Mouse (Mus musculus) right cerebral cortex, postnatal 14 days (tissue): ENCODE data around the gene Cdh23.

ENCODE experiments used
- DNase-seq: peaks from one replicate; pipeline ENCODE4 v3.0.0; 2022

The Cdh23 gene

DNA sequence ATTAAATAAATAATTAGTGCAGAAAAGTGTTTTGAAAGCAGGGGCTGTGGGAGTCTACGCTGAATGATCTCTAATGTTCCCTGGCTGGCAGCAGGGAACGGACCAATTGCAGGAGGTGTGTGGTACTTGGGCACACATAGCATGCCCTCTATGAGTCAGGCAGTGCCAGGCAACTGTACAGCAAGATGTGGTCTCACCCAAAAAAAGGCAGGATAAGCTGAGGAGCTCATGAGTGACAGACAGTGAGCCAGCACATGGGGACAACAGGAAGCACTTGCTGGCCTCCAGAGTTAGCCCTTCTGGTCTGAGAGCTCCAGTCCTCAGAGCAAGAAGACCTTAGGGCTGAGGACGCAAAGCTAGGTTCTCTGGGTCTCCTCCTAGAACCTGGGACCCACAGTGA, 121.4 kb downstream of the Cdh23 start:
- no peak for DNase-seq

DNA sequence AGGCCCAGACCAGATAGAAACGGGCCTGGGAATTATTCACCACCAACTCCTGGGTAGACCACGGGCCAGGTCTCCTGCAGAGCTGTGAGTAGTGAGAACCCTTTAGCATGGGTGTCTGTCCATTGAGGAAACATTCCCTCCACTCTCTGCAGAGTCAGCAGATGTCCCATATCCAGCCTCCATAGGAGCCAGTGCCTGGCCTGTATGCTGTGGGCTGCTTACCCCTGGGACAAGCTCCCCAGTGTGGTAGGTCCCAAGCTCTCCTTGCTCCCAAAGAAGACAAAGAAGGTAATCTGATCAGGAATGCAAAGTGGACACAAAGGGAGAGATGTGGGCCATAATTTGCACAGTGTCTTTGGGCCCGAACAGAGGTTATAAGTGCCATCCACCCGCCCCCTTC, 124.8 kb downstream of the Cdh23 start:
- DNase-seq: no peak

DNA sequence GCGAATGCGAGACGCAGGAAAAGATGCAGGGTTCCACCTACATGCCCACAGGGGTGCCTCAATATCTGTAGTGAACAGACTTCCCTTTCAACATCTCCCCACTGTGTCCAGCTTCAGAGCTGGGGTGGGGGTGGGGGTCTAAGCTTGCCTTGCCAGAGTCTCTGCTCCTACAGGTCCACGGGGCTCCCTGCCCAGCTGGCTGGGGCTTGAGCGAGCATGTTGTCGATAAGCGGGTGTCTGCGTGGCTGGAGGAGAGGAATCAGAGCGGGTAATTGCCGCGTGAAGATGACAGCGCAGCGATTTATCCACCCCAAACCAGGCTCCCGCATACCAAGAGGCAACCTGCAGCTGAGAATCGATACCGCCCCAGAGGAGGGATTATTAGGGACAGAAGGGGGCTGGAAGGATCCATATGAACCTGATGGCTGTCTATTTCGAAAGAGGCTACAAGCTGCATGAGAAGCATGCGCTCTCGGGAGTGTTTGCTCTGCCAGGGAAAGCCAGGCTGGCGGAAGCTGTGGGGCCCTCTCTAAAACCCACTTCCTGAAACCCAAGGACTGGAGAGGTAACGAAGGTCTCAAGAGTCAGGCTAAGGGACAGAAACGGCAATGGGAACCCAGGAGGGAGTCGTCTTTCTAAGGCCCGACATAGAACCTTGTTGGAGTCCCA, 129.8 kb downstream of the Cdh23 start:
- DNase-seq: no peak

DNA sequence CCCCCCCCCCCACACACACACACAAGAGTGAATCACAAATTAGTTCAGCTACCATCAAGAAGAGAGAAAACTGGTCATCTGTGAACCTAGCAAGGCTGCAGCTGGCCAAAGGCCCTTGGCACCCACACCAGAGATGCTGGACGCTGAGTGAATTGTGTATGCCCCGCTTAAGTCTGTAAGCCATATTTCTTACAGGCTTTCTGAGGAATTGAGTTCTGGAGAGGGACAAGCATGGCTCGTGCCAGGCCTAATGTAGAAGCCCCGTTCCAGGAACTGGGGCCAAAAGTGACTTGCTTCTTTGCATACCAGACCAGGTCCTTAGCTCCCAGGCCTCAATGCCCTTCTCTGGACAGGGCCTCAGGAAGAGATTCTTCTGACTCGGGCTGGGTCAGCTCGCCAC, 132.2 kb downstream of the Cdh23 start:
- DNase-seq: no peak

DNA sequence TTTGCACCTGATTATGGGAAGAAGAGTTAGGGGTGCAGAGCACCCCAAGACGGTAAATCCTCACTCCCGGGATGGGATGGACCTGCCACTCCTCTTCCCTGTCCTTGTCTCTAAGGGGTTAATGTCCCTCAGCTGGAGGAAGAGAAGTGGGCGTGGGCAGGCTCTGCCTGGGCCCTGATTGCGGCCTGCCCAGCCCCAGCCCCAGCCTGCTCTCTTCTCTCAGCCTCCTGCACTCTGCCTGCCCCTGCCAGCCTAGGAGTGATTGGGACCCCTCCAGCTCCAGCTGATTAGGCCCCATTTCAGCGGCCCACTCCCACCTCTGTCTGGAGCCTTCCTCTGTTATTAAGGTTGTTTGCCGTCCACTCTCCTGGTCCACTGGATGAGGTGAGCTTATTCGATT, 133.3 kb downstream of the Cdh23 start:
- no peak for DNase-seq

DNA sequence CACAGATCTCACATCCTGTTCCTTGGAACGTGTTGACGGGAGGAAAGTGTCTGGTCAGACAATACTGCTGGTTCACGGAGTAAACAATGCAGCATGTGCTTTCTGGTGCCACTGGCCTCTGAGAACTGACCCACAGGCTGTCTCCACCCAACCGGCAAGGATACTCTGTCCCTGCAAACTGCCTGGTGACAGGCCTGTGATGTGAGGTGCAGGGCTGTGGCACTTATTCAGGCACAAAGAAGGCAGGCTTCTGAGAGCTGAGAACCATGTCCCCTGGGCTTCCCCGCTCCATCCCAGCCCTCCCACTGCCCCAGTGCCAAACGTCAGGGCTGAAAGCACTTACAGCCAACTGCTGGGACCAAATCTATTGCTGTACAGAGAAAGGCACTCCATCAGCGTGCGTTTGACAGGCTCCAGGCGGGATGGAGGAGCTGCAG, 137.8 kb downstream of the Cdh23 start:
- no peak for DNase-seq

DNA sequence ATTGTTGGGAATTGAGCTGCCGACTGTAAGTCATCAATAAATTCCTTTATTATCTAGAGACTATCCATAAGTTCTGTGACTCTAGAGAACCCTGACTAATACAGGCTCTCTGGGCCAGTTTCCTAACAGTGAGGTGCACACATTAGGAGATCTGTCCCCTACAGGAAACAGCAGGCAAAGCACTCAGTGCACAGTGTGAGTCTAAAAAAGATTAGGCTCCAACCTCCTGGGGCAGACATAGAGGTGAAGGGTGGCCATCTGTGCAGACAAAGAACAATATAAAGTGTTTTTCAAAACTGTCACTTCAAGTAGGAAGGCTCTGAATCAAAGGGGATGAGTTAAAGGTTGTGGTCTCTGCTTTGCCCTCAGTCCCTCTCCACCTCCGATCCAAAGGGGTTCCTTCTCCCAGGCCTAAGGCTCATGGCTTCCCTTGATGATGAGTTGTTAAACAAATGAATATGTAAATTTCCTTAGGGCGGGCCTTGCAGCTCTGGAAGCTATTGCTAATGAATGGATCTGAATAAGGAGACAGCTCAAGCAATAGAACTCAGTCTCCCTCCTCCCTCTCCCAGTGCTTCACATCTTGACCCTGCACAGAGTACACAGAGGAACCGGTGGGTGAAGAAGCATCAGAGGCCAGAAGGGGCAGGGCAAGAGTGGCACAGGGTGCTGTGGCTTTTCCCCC, 143.2 kb downstream of the Cdh23 start:
- DNase-seq: no peak

DNA sequence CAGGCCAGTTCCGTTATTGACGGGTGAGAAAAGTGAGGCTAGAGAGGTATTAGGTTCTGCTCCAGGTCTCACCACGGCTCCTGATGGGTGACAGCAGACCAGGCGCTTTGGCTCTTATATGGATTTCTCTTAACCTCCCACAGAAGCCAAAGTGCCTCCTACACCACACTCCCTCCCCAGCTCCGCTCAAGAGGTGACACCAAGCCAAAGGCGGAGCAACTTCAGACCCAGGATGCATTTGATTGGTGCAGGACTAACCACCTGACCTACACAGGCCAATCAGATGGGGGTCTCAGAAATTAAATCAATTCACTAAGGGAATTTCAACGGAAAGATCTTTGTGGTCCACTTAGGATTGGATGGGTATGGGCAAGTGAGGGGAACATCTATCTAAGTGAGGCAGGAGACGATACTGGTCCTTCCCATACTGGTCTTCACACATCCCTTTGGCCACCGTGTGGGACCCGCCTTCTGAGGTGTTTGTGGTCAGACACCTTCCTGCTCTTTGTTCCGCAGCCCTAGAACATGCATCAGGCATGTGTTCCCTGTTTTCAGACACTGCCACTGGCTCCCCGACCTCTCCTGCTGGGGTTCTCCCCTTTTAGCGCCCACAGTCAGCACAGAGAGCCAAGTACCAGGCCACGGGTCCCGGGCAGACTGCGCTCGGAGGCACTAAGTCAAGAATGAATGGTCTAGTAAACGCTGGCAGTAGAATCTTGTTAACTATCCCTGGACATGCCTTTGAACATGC, 157.0 kb downstream of the Cdh23 start:
- no peak for DNase-seq

DNA sequence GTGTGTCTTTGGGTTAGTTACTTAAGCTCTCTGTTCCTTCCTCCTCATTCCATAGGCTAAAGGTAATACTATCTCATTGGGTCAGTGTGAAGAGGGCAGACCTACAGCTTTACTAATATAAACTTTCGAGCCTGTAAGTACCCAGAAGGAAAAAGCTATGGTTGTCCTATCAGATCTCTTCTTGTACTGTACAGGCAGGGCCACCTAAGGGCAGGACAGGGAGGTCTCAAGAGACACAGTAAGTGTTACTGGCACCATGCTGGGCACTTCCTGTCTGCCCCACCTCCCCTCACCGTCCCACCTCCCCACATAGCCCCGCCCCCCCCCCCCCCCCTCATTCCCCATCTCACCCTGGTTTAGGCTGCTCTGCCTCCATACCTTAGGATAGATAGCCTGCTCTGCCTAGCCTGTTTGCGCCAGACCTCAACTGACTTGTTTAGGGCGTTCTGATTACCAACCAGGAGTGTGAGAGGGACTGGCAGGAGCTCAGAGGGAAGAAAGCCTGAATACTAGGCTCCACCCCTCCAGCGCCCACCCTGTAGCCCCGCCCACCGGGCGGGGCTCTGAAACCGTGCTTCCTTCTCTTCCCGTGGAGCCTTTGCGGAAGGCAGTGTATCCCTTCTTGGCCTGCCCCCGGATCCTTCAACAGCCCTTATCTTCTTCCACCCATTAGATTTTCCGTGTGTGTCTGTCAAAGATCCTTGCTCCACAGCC, 160.0 kb downstream of the Cdh23 start:
- DNase-seq: no peak

DNA sequence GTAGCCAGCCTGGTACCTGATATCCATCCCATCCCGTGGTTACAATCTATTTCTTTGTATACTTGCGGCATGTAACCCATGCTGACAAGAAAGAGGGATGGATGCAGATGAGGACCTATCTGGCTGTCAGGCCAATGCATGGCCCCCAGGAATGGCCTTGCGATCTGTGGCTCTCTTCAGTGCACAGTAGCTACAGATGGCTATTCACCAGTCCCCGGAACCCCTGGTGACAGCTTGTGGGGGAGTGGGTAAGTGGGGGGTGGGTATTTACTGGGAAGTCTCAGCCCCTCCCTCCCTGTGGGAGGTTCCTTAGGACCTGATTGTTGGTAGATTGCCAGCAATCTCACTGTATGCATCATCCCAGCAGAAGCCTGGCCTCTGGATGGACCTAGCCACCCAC, 163.8 kb downstream of the Cdh23 start:
- no peak for DNase-seq

DNA sequence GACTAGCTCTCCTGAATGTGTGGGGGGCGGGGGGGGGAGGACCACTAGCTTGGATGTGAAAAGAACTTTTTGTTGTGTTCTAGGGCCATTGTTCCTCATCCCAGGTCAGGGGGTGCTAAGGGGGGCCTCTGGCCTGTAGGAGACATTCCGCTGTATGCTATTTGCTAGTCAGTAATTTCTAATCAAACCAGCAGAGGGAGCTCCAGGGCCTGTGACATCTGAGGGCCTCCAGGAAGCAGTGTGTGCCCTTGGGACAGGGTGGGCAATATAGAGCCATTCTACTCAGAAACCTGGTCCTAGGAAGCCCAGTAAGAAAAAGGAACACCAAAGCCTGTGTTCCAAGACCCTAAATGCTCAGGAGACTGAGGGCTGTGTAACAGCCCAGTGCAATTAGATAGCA, 164.9 kb downstream of the Cdh23 start:
- DNase-seq: peak; percentile 25

DNA sequence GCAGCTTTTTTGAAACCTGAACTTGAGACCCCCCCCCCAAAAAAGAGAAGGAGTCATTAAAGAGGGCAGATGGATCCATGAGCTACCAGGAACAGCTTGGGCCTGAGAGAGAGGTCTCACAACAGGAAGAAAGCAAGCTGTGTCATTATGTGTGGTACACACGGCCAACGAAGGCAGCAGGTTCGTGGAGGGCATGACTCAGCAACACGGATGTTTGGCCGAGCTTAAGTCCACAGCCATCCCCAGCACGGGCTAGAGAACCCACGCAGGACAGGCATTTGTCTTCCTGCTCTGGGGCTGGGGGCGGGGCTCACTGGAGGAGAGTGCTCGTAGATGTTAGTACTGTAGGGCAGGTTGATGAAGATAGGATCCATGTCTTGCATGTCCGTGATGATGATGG, 165.7 kb downstream of the Cdh23 start:
- DNase-seq: no peak

DNA sequence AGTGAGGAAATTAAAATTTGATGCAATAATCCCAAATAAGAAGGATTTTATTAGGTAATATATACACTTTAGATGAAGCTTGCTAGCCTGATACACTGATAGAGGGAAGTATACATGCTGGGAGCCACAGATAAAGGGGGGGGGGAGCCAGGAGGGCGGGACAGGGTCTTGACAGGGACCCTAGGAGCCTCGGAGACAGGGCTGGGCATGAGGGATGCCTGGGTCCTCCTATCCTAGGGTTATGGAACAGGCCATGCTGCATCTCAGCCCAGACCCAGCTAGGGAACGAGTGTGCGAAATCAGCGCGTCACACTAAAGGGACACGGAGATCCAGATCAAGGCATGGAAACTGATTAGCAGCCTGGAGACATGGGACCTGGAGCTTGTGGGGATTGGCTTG, 168.3 kb downstream of the Cdh23 start:
- no peak for DNase-seq

DNA sequence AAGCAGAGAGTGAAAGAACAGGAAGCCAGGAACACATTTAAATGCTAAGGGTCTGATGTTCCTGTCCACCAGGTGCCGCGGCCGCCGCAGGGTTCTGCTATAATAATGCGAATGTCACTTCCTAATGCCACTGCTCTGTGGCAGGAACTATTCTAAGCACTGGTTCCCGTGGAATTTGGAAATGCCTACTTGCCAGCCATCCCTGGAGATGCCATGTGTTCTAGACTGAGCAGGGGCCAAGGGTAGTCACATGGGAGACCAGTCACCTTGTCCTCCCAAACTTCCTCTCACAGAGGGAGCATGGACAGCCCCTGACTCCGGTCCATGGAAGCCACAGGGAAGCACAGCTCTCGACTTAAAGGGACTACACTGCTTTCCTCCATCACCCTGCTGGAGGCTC, 171.2 kb downstream of the Cdh23 start:
- DNase-seq: no peak

DNA sequence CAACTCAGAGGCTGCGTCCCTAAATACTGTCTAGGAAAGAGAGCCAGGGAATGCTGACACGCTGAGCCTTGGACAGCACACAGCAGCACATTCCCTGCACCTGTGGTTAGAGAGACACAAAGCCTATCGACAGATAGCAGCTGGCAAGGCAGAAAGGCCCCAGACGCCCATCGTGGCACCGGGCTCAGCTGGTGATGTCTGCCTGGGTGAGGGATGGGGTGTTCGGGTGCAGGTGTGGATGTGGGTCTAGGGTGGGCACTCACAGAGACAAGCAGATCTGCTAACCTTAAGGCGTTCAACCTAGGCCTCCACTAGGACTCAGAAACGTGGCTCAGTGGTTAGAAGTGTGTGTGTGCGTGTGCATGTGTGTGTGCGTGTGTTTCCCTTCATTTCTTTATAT, 180.0 kb downstream of the Cdh23 start:
- DNase-seq: no peak

DNA sequence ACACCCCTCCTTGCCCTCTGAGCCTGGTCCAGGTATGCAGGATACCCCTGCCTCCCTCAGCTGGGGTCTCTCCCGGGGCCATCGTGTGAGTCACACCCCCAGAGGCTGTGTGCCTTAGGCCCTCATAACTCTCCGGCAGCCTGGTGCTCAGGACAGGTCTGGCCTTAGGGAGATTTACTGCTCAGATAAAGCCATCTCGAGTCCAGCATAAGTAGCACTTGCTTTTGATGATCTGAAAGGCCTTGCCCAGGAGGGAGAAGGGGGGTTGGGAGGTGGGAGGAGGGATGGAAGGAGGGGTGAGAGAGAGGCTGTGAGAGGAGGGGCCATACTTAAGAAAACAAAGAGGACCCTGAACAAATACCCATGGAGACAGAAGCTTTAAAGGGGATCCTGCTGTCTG, 197.8 kb downstream of the Cdh23 start:
- no peak for DNase-seq

DNA sequence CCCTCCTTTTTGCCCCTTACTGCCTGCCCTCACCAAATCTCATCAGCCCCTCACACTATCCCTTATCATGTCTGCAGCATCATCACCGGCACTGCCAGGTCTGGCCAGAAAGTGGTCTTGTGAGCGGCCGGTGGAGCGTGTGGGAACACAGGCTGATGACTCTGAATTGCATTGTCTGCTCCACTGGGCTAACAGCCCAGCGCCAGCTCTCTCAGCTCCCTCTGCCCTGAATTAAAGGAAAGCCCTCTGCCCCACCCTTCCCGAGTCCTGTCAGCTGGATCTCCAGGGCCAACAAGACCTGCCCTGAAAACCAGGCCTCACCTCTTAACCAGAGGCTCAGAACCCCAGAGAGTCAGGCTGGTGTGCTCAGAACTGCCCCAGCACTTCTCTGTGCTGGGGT, 201.2 kb downstream of the Cdh23 start:
- no peak for DNase-seq

DNA sequence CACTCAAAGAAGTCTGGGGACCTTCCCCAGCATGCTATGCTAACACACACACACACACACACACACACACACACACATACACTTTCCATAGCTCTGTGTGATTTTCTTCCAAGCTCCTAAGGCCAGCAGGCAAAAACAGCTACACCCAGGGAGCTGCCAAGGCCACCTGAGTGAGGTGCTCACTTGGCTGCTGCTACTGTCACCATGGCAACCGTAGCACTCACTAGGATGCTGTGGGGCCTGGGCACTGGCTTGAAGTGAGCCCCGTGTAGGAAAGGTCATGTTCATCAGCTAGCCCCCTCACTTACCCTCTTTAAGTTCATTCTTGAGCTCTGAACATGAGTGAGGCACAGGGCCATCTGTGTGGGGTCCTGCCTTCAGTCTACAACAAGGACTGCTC, 204.8 kb downstream of the Cdh23 start:
- no peak for DNase-seq

DNA sequence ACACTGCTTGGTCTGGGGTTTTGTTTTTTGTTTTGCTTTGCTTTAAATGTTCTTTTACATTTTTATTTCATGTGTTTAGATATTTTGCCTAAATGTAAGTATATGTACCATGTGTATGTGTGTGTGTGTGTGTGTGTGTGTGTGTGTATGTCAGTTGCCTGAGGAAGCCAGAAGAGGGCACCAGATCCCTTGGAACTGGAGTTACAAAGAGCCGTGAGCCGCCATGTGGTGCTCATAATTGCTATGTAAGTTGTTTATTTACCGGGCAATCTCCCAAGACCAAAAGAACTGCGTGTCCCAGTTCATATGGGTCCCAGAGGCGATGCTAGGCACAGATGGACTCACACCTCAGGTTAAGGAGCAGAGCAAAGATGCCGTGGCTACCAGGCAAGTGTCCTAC, 214.9 kb downstream of the Cdh23 start:
- DNase-seq: no peak

DNA sequence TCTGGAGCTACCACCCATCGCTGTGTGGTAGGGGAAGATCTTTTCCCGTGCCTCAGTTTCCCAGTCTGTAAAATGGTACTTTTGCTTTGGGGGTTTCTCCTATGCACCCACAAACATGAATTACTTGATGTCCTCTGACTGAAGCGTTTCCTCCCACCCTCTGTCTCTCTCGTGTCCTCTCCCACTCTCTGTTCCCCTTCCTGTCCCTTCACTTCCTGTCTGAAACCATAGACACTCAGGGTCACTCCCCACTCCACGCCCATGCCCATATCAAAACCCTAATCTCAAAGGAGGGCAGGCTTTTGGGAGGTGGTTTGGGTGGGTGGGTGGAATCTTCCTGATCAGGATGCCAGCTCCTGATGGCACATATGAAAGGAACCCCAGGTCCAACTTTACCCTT, 221.7 kb downstream of the Cdh23 start:
- no peak for DNase-seq

DNA sequence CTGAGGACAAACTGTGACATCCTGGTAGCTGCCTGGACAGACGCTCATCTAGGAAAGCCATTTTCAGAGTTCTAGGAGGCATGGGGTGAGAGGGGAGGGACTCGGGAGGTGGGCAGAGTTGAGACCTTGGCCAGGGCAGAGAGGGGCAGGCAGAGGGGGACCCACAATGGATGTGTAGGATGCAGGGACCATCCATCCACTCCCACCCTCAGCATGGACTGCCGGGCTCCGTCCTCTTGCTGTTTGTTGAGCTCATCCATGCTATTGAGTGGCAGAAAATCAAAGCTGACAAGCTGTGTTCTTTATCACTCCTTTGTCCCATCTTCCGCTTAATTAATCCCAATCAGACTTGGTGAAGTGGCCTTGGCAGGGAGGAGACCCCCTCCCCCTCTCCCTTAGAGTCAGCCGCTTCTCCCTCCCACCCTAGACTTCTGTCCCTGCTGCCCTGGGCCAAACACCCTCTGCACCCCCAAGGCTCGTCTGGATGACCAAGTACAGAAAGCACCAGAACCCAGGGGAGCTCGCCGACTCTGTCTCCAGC, 222.4 kb downstream of the Cdh23 start:
- no peak for DNase-seq

DNA sequence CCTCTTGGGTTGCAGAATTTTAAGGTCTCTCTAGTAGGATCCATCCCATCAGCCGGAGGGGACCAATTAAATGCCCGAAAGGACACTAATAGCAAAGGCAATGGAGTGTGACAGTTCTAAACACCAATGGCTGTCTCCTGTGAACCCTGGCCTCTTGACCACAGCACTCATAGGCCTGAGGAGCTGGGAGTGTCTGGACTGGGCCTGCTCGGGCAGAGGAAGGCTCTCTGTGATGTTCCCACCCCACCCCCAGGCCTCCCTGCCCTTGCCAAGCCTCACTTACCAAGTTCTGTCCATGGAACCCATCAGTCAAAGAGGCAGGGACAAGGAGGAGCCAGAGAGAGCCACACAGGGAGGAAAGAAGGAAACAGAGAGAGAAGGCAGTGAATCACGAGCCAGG, 228.5 kb downstream of the Cdh23 start:
- no peak for DNase-seq

DNA sequence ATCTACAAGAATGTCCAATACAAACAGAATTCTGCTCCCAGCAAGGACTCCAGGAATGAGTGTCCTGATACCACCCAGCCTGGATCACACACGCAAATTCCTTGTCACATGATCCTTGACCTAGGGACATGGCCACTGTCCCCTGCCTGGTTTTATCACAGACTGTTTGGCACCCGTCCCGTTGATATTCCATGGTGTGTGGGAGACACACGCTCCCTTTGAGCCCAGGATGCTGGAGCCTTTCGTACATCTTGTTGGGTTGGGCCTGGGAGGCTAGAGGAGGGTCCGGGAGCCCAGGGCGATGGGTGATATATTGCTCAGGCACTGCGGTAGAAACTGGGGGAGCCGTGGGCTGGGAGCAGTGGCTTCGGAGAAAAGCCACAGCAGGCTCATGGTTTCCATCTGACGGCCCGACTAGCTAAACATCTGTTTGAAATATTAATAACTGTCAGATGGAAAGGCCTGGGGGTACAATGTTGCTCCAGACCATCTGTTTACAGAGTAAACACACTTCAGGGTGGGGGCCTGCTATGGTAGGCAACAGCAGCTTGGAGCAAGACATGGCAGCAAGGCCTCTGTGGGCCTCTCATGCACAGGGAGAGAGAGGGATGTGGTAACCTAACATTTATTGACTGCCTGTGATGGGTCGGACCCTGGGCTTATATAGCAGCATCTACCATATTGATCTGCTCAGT, 232.2 kb downstream of the Cdh23 start:
- DNase-seq: no peak
